Mouse (Mus musculus): ENCODE results near the gene Dcdc2b.

Dcdc2b gene

DNA sequence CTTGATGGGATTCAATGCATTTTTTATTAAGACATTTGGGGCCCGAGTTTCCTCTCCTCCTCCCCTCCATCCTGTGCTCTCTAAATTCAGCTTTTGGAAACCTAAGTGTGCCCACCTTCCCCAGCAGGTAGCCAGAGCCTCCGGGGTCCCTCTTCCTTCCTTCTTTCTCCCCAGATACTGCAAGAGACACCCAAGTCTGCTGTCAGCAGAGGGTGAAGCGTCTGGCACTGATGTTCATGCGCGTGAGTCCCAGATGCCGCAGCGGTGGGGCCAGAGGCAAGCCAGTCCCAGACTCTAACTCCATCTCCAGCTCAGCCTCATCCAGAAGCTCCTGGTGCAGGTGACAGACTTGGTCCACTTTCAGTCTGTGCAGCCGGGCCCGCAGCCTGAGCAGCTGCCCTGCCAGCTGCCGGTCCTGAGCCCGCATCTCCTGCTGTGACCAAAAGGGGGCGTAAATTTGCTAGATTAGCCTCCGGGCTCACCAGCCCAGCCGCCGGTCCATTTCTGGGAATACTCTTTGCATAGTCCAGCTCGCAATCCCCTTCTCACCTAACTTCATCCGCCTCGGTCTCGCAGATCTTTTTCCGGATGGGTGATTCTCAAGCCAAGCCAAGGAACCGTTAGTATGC lies 37.1 kb downstream of the Dcdc2b start:
- DNase-seq = peak; percentile 87

DNA sequence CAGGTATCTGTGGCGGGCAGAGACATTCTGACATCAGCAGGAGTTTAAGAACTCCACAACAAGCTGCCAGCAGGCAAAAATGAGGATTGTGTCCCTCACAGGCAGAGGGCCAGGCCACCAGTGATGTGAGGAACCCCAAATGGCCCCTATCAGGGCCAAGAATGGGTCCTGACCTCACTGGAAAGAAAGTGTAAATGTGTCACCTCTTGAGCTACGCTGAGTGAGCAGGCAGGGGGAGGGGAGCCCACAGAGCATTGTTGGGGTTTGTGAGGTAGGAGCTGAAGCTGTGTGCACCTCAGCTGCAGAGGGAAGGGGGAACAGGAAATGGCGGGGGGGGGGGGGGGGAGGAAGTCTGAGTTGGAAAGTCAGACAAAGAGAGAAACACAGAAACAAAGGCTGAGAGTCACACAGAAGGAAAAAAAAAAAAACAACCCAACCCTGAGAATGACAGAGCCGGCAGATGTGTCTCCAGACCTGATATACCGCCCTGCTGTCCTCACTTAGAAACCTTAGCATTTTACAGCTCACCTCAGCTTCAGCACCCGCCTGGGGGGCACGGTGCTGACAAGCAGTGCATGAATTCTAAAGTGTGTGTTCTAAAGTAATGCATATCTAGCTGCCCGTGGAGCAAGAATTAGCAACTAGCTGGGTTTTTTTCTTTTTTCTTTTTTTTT lies 38.7 kb downstream of the Dcdc2b start:
- peak; percentile 93 for DNase-seq

DNA sequence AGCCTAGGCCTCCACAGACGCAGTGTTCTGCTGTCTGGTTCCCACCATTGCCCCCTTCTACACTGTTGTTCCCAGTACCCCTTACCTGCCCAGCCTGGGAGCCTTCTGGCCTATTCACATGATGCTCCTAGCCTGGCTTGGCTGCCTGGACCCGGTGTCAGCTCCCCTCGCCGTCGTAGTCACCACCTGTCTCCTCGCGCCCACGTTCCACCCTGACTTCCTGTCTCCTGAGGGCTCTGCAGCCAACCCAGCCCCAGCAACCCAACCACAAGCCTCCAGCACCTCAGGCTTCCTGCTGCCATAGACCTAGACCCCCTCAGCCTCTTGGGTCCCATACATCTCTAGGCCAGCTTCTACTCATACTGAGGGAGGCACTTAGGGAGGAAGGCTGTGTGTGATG lies 40.6 kb downstream of the Dcdc2b start, which contains the start of gene Lck:
Gene Lck, minus strand, starts transcription at position 212 of the 400 bp plus-strand sequence.
- DNase-seq = peak; percentile 89

DNA sequence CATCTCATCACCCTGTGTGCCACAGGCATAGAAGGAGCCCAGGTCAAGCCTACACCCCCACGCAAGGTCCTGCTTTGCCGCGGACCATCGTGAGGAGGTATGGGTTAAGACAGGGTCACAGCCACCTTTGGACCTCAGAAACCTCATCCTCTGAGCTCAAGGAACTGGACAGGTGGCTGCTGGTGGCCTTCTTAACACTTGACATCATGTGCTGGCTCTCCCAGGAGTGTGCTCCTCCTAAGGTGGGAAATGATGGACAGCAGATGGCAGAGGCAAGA lies 41.0 kb downstream of the Dcdc2b start:
- peak; percentile 38 for DNase-seq

DNA sequence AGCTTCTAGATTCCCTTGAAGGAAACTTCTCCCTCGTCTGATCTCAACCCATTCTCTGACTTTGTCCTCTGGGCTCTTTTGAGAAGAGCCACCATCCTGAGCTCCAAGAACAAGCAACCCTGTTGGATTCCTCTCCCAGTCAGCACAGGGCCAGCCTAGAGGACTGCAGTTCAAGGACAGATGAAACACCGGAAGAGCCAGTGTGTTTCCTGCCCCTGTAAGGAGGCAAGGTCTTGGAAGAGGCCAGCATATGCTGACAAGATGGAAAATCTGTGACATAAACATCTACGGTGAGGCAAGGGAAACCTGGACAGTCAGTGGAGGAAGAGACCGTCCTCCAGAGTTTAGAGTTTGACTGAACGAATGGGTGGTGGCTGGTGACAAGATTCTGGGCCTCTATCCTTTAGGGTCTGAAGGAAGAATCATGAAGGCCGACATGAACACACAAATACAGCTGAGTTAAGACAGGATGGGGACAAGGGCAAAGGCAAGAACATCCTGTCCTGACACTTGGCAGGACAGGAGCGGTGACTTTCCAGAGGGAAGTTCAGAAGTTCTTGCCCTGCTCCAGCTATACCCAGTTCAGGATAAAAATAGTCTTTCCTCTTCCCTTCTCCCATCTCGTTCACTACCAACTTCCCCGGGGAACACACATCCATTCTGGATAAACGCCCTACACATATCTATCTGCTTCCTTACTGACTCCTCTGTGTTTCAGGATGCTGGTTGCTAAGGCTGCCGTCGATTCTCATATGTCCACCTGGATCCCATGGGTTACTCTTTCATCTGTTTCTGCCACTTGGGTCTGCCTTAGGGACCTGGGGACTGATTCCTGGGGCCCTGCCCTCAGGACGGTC lies 41.6 kb downstream of the Dcdc2b start:
- no peak for DNase-seq

DNA sequence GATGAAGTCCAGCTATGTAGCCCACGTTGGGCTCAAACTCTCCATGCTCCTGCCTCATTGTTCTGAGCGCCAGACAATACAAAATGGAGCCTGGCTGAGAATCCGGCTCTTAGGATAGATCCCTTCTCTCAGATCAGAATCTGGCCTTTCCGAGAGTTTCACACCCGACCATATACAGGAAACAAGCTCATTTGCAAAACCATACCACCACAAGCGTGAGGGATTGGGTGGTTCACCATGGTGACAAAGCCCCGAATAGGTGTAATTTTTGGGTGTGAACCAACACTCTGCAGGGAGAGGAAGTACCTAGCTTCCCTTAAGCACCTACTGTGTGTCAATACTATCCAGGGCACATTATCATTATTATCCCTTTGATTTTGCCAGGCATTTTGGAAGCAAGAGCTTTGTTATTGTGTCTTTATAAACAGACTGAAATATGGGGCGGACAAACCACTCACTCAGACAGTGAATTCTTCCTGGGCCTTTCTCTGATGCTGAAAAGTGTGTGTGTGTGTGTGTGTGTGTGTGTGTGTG lies 42.4 kb downstream of the Dcdc2b start:
- peak; percentile 42 for DNase-seq

DNA sequence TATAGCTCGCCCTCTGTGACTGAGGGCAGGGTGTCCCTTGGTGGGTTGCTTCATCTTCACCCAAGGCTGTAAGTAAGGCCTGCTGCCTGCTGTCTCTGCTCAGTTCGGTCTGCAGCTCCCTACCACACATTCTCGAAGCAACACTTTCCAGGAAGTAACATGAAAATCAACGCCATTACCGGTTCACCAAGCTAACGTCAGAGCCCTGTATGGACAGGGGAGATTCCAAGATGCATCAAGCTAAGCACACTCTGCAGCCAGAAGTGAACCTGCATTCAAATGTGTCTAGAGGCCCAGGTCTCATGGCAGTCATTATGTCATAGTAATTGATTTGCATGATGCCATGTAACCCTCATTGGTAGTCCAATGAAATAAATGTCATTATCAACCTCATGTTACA lies 44.0 kb downstream of the Dcdc2b start:
- DNase-seq = no peak

DNA sequence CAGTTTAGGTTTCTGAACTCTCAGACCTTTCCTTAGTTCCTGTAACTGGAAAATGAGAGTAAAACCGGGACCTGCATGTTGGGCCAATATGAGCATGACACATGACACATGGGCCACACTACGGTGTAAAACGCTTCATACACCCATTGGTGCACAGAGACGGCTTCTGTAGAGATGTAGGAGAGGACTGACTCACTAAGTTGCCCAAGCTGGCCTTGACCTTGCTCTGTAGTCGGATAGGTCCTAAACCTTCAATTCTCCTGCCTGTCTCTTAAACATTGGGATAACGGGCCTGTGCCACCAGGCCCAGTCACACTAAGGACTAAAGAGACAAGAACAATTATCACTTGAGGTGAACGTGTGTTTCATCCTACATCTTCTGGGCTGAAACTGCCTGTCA lies 45.7 kb downstream of the Dcdc2b start:
- no peak for DNase-seq

DNA sequence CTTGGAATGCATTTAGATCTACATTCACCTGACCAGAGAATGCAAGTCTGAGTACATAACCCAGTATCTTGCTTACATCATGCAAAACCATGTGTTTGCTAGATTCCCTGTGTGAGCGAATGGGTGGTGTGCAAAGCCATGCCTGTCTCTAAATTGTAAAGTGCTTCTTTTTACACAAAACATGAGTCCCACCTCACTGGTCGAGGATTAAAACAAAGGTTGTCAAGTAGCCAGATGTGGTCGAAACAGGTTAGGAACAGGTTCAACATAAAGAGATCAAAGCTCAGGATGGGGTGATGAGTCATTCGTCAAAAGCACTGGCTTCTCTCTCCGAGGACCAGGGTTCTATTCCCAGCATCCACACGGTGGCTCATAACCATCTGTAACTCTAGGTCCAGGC lies 48.9 kb downstream of the Dcdc2b start:
- no peak for DNase-seq

DNA sequence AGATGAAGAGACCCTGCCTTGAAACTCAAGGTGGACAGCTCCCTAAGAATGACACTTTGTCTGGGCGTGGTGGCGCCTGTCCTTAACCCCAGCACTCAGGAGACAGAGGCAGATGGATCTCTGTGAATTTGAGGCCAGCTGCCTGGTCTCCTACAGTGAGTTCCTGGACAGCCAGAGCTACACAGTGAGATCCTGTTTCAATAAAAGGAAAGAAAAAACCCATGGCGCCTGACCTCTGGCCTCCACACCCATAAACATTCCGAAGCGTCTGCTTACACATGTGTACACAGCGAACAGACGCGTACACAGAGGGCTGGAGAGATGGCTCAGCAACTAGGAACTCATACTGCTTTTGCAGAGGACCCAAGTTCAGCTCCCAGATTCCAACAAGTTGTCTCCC lies 50.3 kb downstream of the Dcdc2b start:
- DNase-seq = no peak

DNA sequence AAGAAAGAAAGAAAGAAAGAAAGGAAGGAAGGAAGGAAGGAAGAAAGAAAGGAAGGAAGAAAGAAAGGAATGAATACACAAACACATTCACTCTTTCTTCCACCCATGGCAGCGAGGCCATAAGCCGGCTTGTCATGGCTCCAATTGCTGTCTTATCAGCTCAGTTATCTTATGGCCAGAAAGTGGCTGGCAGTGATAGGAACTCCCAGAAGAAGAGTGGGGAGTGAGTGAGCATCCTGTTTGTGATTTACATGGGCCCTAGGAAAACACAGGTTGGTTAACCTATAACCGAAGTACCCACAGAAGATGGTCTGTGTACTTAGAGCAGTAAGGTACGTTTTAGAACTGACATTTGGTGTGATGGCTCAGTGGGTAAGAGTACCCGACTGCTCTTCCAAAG lies 52.9 kb downstream of the Dcdc2b start:
- no peak for DNase-seq
